In genomic region chr8:11248712-11249111, GRCm38 (mm10) we compare ENCODE assay signal across 14 mouse cellular contexts.
DNase-seq lines count a peak whose midpoint lies in the region; ATAC-seq and TF ChIP-seq lines count a peak whose summit lies in the region.
"Had no signal": no experiment of that assay in that cellular context is flagged by ENCODE, and none has a peak within 500 bp of the region (broad histone marks: within the 10 kb centered on the region; RNA-seq: fewer than 3 reads in every experiment).

No protein-coding gene starts in this region.

- peaks cover 55% of the 10 kb centered on the region for H3K4me1 ChIP-seq in heart, embryonic 12.5 days (replicated peaks)
- H3K4me1 ChIP-seq in kidney, embryonic 16.5 days (ENCODE audit: insufficient read depth, low read length), result peaks cover 69% of the 10 kb centered on the region
- H3K4me1 ChIP-seq in embryonic fibroblast, embryonic 13.5 days (ENCODE audit: control insufficient read depth, insufficient read depth, low read length), result peaks cover 21% of the 10 kb centered on the region

- H3K4me2 ChIP-seq in heart, embryonic 12.5 days, result 0 out of 2 replicates have a peak overlapping the region, but pooled peaks have one; percentile 13
- no peak overlapping the region for H3K4me2 ChIP-seq in kidney, embryonic 16.5 days (replicated peaks; ENCODE audit: low read depth, low read length)
- H3K4me2 ChIP-seq: embryonic facial prominence, embryonic 13.5 days; neural tube, embryonic 13.5 days had no signal

- 30% methylated on average over 7 of the region's 7 CpGs for WGBS in heart, embryonic 12.5 days
- 31% methylated on average over 7 of the region's 7 CpGs for WGBS in kidney, embryonic 16.5 days

- intact Hi-C loops in heart, postnatal 10 days (cut with DNase I), result no loop called here

- no peak for ATAC-seq in heart, embryonic 12.5 days (ENCODE audit: insufficient number of reproducible peaks, low FRiP score)
- ATAC-seq in kidney, embryonic 16.5 days (ENCODE audit: low FRiP score, low TSS enrichment), result no peak

- no peak overlapping the region for H3K27ac ChIP-seq in heart, embryonic 12.5 days (ENCODE audit: poor library complexity, severe bottlenecking)
- H3K27ac ChIP-seq in kidney, embryonic 16.5 days (ENCODE audit: low read length), result peak overlapping the region; percentile 44
- H3K27ac ChIP-seq in embryonic fibroblast, embryonic 13.5 days (ENCODE audit: insufficient read depth, low read length), result peak overlapping the region; percentile 6; the same call in 1 of the 2 replicates
- H3K27ac ChIP-seq: embryonic facial prominence, embryonic 13.5 days; layer of hippocampus, adult 2 months; midbrain, embryonic 10.5 days; neural tube, embryonic 13.5 days had no signal

- TF ChIP-seq POLR2A in embryonic fibroblast, embryonic 13.5 days (IDR thresholded peaks at IDR 0.05; ENCODE audit: low read depth, low read length), result no peak

- no peaks in the 10 kb centered on the region for H3K9me3 ChIP-seq in heart, embryonic 12.5 days (replicated peaks)
- H3K9me3 ChIP-seq in kidney, embryonic 16.5 days (ENCODE audit: low read length), result no peaks in the 10 kb centered on the region
- H3K9me3 ChIP-seq: embryonic facial prominence, embryonic 13.5 days; midbrain, embryonic 10.5 days; neural tube, embryonic 13.5 days had no signal

- H3K27me3 ChIP-seq in heart, embryonic 12.5 days (replicated peaks), result no peaks in the 10 kb centered on the region
- H3K27me3 ChIP-seq in kidney, embryonic 16.5 days (ENCODE audit: insufficient read depth, low read length), result no peaks in the 10 kb centered on the region
- H3K27me3 ChIP-seq: embryonic facial prominence, embryonic 13.5 days; neural tube, embryonic 13.5 days had no signal

- no peak overlapping the region for H3K9ac ChIP-seq in heart, embryonic 12.5 days
- H3K9ac ChIP-seq in kidney, embryonic 16.5 days (replicated peaks; ENCODE audit: low read length), result no peak overlapping the region
- H3K9ac ChIP-seq: embryonic facial prominence, embryonic 13.5 days; neural tube, embryonic 13.5 days had no signal

- no peak for DNase-seq in heart, postnatal 10 days
- no peak for DNase-seq in kidney, adult 18-20 months
- peak; percentile 74 for DNase-seq in lung, postnatal 36 days
- no peak for DNase-seq in Muller cell, postnatal 12 days (ENCODE audit: inconsistent ontology term)
- DNase-seq: adrenal gland, postnatal 25 days; left cerebral cortex, postnatal 4 days; thymus, postnatal 36 days had no signal

- peaks cover 33% of the 10 kb centered on the region for H3K36me3 ChIP-seq in heart, embryonic 12.5 days
- peaks cover 32% of the 10 kb centered on the region for H3K36me3 ChIP-seq in kidney, embryonic 16.5 days (ENCODE audit: insufficient read depth, low read length)
- H3K36me3 ChIP-seq: neural tube, embryonic 13.5 days had no signal

- no peak overlapping the region for H3K4me3 ChIP-seq in heart, embryonic 12.5 days
- no peak overlapping the region for H3K4me3 ChIP-seq in kidney, embryonic 16.5 days (ENCODE audit: low read length)
- H3K4me3 ChIP-seq in embryonic fibroblast, embryonic 13.5 days (ENCODE audit: insufficient read depth, low read length), result no peak overlapping the region
- H3K4me3 ChIP-seq: embryonic facial prominence, embryonic 13.5 days; layer of hippocampus, adult 2 months; midbrain, embryonic 10.5 days; neural tube, embryonic 13.5 days had no signal

- no peak for TF ChIP-seq CTCF in embryonic fibroblast, embryonic 13.5 days (IDR thresholded peaks at IDR 0.05; ENCODE audit: borderline replicate concordance, insufficient read depth, low read length)
